Mouse (Mus musculus): Measurements from ENCODE around the gene Phf23. TPM values are rescaled to one million over a fixed set of nuclear protein-coding genes. Genes with fewer than 3 reads are reported as not detected.

The Phf23 gene
- polyA plus RNA-seq, 1 experiment from 2014 or later, result 36.6 TPM

DNA sequence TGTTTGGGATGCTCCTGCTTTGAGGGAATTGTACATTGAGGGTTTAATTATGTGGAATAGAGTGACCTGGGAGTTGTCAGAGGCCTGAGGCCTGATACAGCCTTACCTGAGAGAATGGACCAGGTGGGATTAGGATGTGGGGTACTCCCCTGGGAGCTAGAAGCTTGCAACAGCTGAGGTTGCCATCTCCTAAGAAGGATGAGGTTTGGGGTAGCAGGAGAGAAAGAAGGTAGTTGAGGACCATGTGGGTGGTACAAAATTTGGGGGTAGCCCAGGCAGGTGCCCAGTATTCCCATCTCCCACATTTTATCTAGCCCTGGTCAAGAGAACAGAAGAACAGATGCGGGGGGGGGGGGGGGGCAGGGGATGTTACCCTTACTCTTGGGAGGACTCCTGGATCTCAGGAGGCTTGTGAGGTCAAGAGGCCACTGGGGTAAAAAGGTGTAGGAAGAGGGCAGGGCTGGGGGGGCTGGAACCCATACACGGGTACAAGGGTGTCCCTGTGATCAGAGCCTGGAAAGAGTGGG is 24.0 kb downstream of the Phf23 start:
- Histone ChIP-seq H3K27ac (ENCODE audit: low read depth, low read length) (peak overlapping the region; percentile 74; the same call in 1 of the 2 replicates), H3K4me1 (replicated peaks; ENCODE audit: control insufficient read depth, insufficient read depth, low read length) (peaks cover 50% of the 10 kb centered on the region), H3K9me3 (ENCODE audit: control insufficient read depth, low read length) (no peaks in the 10 kb centered on the region), H3K27me3 (replicated peaks; ENCODE audit: control insufficient read depth, insufficient read depth, low read length) (no peaks in the 10 kb centered on the region; the same call in 1 of the 2 replicates), H3K4me2 (peak overlapping the region; percentile 81), H3K9ac (ENCODE audit: low read depth, low read length) (peak overlapping the region; percentile 38; the same call in 1 of the 2 replicates), H3K36me3 (ENCODE audit: control insufficient read depth, insufficient read depth, low read length) (no peaks in the 10 kb centered on the region), H3K4me3 (ENCODE audit: low read depth, low read length) (peak overlapping the region; percentile 67)
- WGBS, result 28% methylated on average over 2 of the region's 2 CpGs
- ATAC-seq (replicated peaks; ENCODE audit: low FRiP score) (no peak), DNase-seq (ENCODE audit: low spot score) (no peak)

DNA sequence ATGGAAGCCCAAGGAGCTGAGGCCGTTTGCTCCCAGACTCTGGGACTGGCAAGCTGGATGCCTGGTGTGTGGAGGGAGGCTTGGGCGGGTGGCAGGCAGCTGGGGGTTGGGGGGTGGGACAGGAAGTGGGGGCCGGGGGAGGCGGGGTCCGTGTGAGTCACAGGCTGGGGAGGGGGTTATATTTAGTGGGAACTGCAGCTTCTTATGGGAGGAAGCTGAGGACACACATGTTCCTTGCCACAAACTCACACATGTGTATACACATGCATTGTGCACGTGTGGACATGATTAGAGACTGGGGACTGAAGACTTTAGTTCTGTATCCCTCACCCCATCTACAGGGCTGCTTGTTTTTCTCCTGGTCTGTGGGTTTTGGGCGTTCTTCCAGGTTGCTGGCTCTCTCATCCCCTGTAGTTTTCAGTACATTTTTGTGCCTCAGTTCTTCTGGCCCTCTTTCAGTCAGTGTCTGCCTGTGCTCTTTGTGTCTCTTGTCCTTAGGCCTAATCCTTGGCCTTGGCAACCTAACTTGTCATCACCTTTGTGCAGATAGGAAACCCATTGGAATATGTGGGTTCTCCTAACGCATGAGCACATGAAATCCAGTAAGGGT is 24.6 kb downstream of the Phf23 start:
- Histone ChIP-seq H3K27ac (ENCODE audit: low read depth, low read length) (peak overlapping the region; percentile 74), H3K27me3 (replicated peaks; ENCODE audit: control insufficient read depth, insufficient read depth, low read length) (no peaks in the 10 kb centered on the region; the same call in 1 of the 2 replicates), H3K4me1 (replicated peaks; ENCODE audit: control insufficient read depth, insufficient read depth, low read length) (peaks cover 47% of the 10 kb centered on the region), H3K4me2 (peak overlapping the region; percentile 81), H3K9me3 (ENCODE audit: control insufficient read depth, low read length) (no peaks in the 10 kb centered on the region), H3K9ac (ENCODE audit: low read depth, low read length) (peak overlapping the region; percentile 30; the same call in 1 of the 2 replicates), H3K4me3 (ENCODE audit: low read depth, low read length) (peak overlapping the region; percentile 67), H3K36me3 (ENCODE audit: control insufficient read depth, insufficient read depth, low read length) (no peaks in the 10 kb centered on the region)
- 13% methylated on average over 8 of the region's 8 CpGs for WGBS
- no peak for DNase-seq (ENCODE audit: low spot score)
- no peak for ATAC-seq (replicated peaks; ENCODE audit: low FRiP score)

GRCm38 (mm10) chr11:70020731-70021263 is 25.2 kb downstream of the Phf23 start:
- Histone ChIP-seq H3K4me2 (peak overlapping the region; percentile 81), H3K27ac (ENCODE audit: low read depth, low read length) (peak overlapping the region; percentile 67), H3K4me3 (ENCODE audit: low read depth, low read length) (peak overlapping the region; percentile 66), H3K9ac (ENCODE audit: low read depth, low read length) (peak overlapping the region; percentile 46), H3K9me3 (ENCODE audit: control insufficient read depth, low read length) (no peaks in the 10 kb centered on the region), H3K4me1 (replicated peaks; ENCODE audit: control insufficient read depth, insufficient read depth, low read length) (peaks cover 47% of the 10 kb centered on the region), H3K27me3 (replicated peaks; ENCODE audit: control insufficient read depth, insufficient read depth, low read length) (no peaks in the 10 kb centered on the region; the same call in 1 of the 2 replicates), H3K36me3 (ENCODE audit: control insufficient read depth, insufficient read depth, low read length) (no peaks in the 10 kb centered on the region)
- ATAC-seq (replicated peaks; ENCODE audit: low FRiP score) (peak; percentile 85), DNase-seq (ENCODE audit: low spot score) (no peak)
- WGBS, result under 1% methylated on average over 8 of the region's 8 CpGs

DNA sequence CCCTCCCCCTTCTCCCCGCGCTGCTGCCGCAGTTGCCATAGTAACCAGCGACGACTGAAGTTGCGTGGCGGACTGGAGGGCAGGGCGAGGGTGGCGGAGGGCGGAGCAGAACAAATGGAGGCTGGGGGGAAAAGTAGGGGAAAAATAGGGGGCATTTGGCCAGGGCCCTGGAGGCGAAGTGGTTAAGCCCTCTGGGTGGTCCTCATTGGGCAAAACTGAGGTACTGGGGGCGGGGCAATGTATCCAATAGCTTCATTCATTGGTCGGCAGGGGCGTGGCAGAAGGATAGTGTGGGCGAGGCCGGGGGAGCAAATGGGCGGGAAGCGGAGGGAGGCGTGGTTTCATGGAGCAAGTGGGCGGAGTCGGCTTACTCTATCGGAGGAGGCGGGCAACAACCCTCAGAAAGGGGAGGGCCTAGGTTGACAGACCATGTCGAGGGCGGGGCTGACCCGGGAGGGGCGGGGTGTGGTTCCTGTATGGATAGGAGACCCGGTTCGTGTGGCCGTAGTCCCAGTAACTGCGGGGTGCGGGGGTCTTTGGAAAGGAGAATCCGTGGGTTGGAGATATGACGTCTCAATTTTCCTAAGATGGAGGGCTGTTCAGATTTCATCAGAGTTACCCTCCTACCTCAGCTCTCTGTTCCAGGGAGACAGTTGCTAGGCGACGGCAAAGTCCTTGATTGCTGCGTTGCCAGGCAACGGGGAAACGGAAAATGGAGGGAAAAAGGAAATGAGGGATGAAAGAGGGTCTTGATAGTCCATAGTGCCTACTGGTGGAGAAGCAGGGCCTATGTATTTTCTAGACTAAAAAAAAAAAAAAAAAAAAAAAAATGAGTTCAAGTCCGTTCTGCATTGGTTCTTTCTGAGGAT is 25.9 kb downstream of the Phf23 start:
- Histone ChIP-seq H3K27ac (ENCODE audit: low read depth, low read length) (peak overlapping the region; percentile 67), H3K4me1 (replicated peaks; ENCODE audit: control insufficient read depth, insufficient read depth, low read length) (peaks cover 54% of the 10 kb centered on the region), H3K4me2 (peak overlapping the region; percentile 81), H3K27me3 (replicated peaks; ENCODE audit: control insufficient read depth, insufficient read depth, low read length) (no peaks in the 10 kb centered on the region; the same call in 1 of the 2 replicates), H3K36me3 (ENCODE audit: control insufficient read depth, insufficient read depth, low read length) (no peaks in the 10 kb centered on the region), H3K9ac (ENCODE audit: low read depth, low read length) (peak overlapping the region; percentile 46), H3K4me3 (ENCODE audit: low read depth, low read length) (peak overlapping the region; percentile 66), H3K9me3 (ENCODE audit: control insufficient read depth, low read length) (no peaks in the 10 kb centered on the region)
- DNase-seq (ENCODE audit: low spot score), result peak; percentile 99
- 3% methylated on average over 40 of the region's 40 CpGs for WGBS
- peak; percentile 86 for ATAC-seq (replicated peaks; ENCODE audit: low FRiP score)

DNA sequence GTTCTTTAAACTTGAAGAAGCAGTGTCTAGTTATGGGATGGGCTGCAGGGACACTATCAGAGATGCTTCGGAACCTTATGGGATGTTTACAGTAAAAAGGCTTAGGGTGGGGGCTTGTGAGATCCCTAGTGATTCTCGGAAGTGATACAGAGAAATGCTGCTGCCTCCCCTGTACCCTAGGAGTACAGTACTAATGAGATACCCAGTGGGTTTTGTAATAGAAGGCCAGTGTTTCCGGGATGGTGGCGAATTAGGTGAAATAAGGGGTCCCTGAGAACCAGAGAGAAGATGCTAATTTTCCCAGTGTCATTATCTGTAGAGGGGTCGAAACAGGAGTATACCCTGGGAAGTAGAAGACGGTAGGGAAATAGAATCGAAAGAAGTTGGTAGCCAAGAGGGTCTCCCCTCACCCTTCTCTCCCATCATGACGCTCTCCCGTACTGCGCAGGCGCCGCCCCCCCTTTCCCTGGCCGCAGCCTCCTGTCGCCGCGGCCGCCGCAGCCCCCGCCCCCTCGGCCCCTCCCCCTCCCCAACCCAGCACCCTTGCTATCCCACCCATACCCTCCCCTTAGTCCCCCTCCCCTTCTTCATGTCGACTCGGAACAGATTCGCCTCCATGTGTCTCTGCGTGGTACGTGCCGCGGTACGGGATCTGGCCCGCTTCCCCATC is 28.0 kb downstream of the Phf23 start:
- Histone ChIP-seq H3K27ac (ENCODE audit: low read depth, low read length) (no peak overlapping the region), H3K4me2 (peak overlapping the region; percentile 57), H3K36me3 (ENCODE audit: control insufficient read depth, insufficient read depth, low read length) (no peaks in the 10 kb centered on the region), H3K4me1 (replicated peaks; ENCODE audit: control insufficient read depth, insufficient read depth, low read length) (peaks cover 59% of the 10 kb centered on the region), H3K4me3 (ENCODE audit: low read depth, low read length) (peak overlapping the region; percentile 40), H3K9ac (ENCODE audit: low read depth, low read length) (peak overlapping the region; percentile 1; the same call in 1 of the 2 replicates), H3K27me3 (replicated peaks; ENCODE audit: control insufficient read depth, insufficient read depth, low read length) (no peaks in the 10 kb centered on the region; the same call in 1 of the 2 replicates), H3K9me3 (ENCODE audit: control insufficient read depth, low read length) (no peaks in the 10 kb centered on the region)
- no peak for ATAC-seq (replicated peaks; ENCODE audit: low FRiP score)
- 5% methylated on average over 27 of the region's 29 CpGs for WGBS
- no peak for DNase-seq (ENCODE audit: low spot score)

GRCm38 (mm10) chr11:70024151-70024514 is 28.6 kb downstream of the Phf23 start:
- DNase-seq (ENCODE audit: low spot score) (no peak), ATAC-seq (replicated peaks; ENCODE audit: low FRiP score) (no peak)
- H3K9ac ChIP-seq (ENCODE audit: low read depth, low read length), result no peak overlapping the region
- H3K4me2 ChIP-seq, result peak overlapping the region; percentile 57
- H3K27ac ChIP-seq (ENCODE audit: low read depth, low read length), result 0 out of 2 replicates have a peak overlapping the region, but pooled peaks have one; percentile 16
- H3K4me1 ChIP-seq (replicated peaks; ENCODE audit: control insufficient read depth, insufficient read depth, low read length), result peaks cover 59% of the 10 kb centered on the region
- H3K36me3 ChIP-seq (ENCODE audit: control insufficient read depth, insufficient read depth, low read length), result no peaks in the 10 kb centered on the region
- H3K9me3 ChIP-seq (ENCODE audit: control insufficient read depth, low read length), result no peaks in the 10 kb centered on the region
- H3K4me3 ChIP-seq (ENCODE audit: low read depth, low read length), result peak overlapping the region; percentile 40
- H3K27me3 ChIP-seq (replicated peaks; ENCODE audit: control insufficient read depth, insufficient read depth, low read length), result no peaks in the 10 kb centered on the region; the same call in 1 of the 2 replicates
- 17% methylated on average over 6 of the region's 6 CpGs for WGBS

- 11% methylated on average over 19 of the region's 19 CpGs for WGBS
- DNase-seq (ENCODE audit: low spot score) (no peak), ATAC-seq (replicated peaks; ENCODE audit: low FRiP score) (peak; percentile 51)
- no peaks in the 10 kb centered on the region for H3K9me3 ChIP-seq (ENCODE audit: control insufficient read depth, low read length)
- peak overlapping the region; percentile 46 for H3K4me2 ChIP-seq
- H3K36me3 ChIP-seq (ENCODE audit: control insufficient read depth, insufficient read depth, low read length), result peaks cover 8% of the 10 kb centered on the region; the same call in 1 of the 2 replicates
- peaks cover 51% of the 10 kb centered on the region for H3K4me1 ChIP-seq (replicated peaks; ENCODE audit: control insufficient read depth, insufficient read depth, low read length)
- H3K27ac ChIP-seq (ENCODE audit: low read depth, low read length), result peak overlapping the region; percentile 28; the same call in 1 of the 2 replicates
- H3K27me3 ChIP-seq (replicated peaks; ENCODE audit: control insufficient read depth, insufficient read depth, low read length), result no peaks in the 10 kb centered on the region; the same call in 1 of the 2 replicates
- peak overlapping the region; percentile 26 for H3K4me3 ChIP-seq (ENCODE audit: low read depth, low read length)
- no peak overlapping the region for H3K9ac ChIP-seq (ENCODE audit: low read depth, low read length)
These were observed 31.1 kb downstream of the Phf23 start for GRCm38 (mm10) chr11:70026689-70027088.

DNA sequence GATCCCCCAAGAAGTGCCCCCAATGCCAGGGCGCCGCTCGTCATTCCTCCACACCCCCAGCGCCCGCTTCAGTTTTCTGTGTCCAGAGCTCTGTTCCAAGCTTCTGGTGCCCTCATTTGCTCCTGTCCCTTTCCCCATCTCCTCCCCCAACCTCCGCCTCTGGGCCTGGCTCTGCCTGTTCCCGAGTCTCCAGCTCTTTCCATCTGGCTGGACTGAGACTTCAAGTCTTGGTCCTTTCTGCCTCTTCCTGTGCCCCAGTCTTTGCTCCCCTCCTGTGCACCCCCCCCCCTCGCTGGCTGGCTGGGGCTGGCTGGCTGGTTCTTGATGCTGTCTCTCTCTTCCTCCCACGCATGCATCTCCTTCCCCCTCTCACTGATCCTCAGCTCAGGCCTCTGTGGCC is 31.8 kb downstream of the Phf23 start:
- ATAC-seq (replicated peaks; ENCODE audit: low FRiP score), result no peak
- no peak for DNase-seq (ENCODE audit: low spot score)
- no peak overlapping the region for H3K27ac ChIP-seq (ENCODE audit: low read depth, low read length)
- no peaks in the 10 kb centered on the region for H3K9me3 ChIP-seq (ENCODE audit: control insufficient read depth, low read length)
- WGBS, result 53% methylated on average over 9 of the region's 9 CpGs
- no peaks in the 10 kb centered on the region; the same call in 1 of the 2 replicates for H3K27me3 ChIP-seq (replicated peaks; ENCODE audit: control insufficient read depth, insufficient read depth, low read length)
- peak overlapping the region; percentile 26 for H3K4me3 ChIP-seq (ENCODE audit: low read depth, low read length)
- no peak overlapping the region for H3K9ac ChIP-seq (ENCODE audit: low read depth, low read length)
- peaks cover 10% of the 10 kb centered on the region; the same call in 1 of the 2 replicates for H3K36me3 ChIP-seq (ENCODE audit: control insufficient read depth, insufficient read depth, low read length)
- H3K4me2 ChIP-seq, result peak overlapping the region; percentile 46
- peaks cover 46% of the 10 kb centered on the region for H3K4me1 ChIP-seq (replicated peaks; ENCODE audit: control insufficient read depth, insufficient read depth, low read length)

Measured in liver, embryonic 11.5 days (tissue).